Mouse (Mus musculus): Measurements from ENCODE around the gene Slc16a3. TPM values are rescaled to one million over a fixed set of nuclear protein-coding genes. Genes with fewer than 3 reads are reported as not detected.

Slc16a3 gene
- polyA plus RNA-seq, 1 experiment from 2014 or later: 11.7 TPM

- H3K4me1 ChIP-seq (replicated peaks): peaks cover 37% of the 10 kb centered on the region
- ATAC-seq (ENCODE audit: low FRiP score): no peak
- no peak overlapping the region for H3K4me2 ChIP-seq
- peaks cover 62% of the 10 kb centered on the region for H3K36me3 ChIP-seq
- 87% methylated on average over 4 of the region's 4 CpGs for WGBS
- no peaks in the 10 kb centered on the region for H3K9me3 ChIP-seq
- H3K4me3 ChIP-seq: no peak overlapping the region
- no peak overlapping the region for H3K9ac ChIP-seq
- H3K27ac ChIP-seq: no peak overlapping the region
- H3K27me3 ChIP-seq: no peaks in the 10 kb centered on the region
Observed at GRCm38 (mm10) chr11:120984448-120985330, 36.4 kb downstream of the Slc16a3 start.

GRCm38 (mm10) chr11:120987608-120988007 lies 39.3 kb downstream of the Slc16a3 start:
- Histone ChIP-seq H3K4me1 (replicated peaks) (peaks cover 52% of the 10 kb centered on the region), H3K36me3 (peaks cover 34% of the 10 kb centered on the region), H3K4me3 (no peak overlapping the region), H3K9ac (no peak overlapping the region), H3K9me3 (no peaks in the 10 kb centered on the region), H3K27me3 (no peaks in the 10 kb centered on the region), H3K4me2 (no peak overlapping the region), H3K27ac (no peak overlapping the region)
- WGBS: 89% methylated on average over 3 of the region's 3 CpGs
- ATAC-seq (ENCODE audit: low FRiP score): no peak

GRCm38 (mm10) chr11:120988410-120988809 lies 40.1 kb downstream of the Slc16a3 start:
- 84% methylated on average over 4 of the region's 4 CpGs for WGBS
- H3K4me2 ChIP-seq: peak overlapping the region; percentile 81
- H3K27me3 ChIP-seq: no peaks in the 10 kb centered on the region
- peak overlapping the region; percentile 100 for H3K9ac ChIP-seq
- no peak for ATAC-seq (ENCODE audit: low FRiP score)
- H3K9me3 ChIP-seq: no peaks in the 10 kb centered on the region
- H3K36me3 ChIP-seq: peaks cover 27% of the 10 kb centered on the region
- H3K27ac ChIP-seq: no peak overlapping the region
- peaks cover 60% of the 10 kb centered on the region for H3K4me1 ChIP-seq (replicated peaks)
- H3K4me3 ChIP-seq: peak overlapping the region; percentile 99

- no peaks in the 10 kb centered on the region for H3K27me3 ChIP-seq
- H3K4me3 ChIP-seq: peak overlapping the region; percentile 99
- peaks cover 18% of the 10 kb centered on the region for H3K36me3 ChIP-seq
- no peak for ATAC-seq (ENCODE audit: low FRiP score)
- peaks cover 64% of the 10 kb centered on the region for H3K4me1 ChIP-seq (replicated peaks)
- H3K27ac ChIP-seq: no peak overlapping the region
- H3K4me2 ChIP-seq: peak overlapping the region; percentile 81
- peak overlapping the region; percentile 100 for H3K9ac ChIP-seq
- WGBS: 39% methylated on average over 1 of the region's 1 CpGs
- H3K9me3 ChIP-seq: no peaks in the 10 kb centered on the region
Observed at GRCm38 (mm10) chr11:120989523-120989922, 41.2 kb downstream of the Slc16a3 start.

GRCm38 (mm10) chr11:120990126-120990781 lies 42.0 kb downstream of the Slc16a3 start:
- WGBS: under 1% methylated on average over 25 of the region's 35 CpGs

GRCm38 (mm10) chr11:120990951-120991526 lies 42.8 kb downstream of the Slc16a3 start, which contains the start of gene Csnk1d:
Csnk1d (minus strand) TSS chr11:120991330.
- Histone ChIP-seq H3K4me3 (peak within 1 kb of the TSS; percentile 99), H3K27ac (peak within 1 kb of the TSS; percentile 97), H3K4me2 (peak within 1 kb of the TSS; percentile 81), H3K9me3 (no peaks in the 10 kb centered on the region), H3K9ac (peak within 1 kb of the TSS; percentile 100), H3K36me3 (peaks cover 5% of the 10 kb centered on the region), H3K4me1 (replicated peaks) (peaks cover 59% of the 10 kb centered on the region), H3K27me3 (no peaks in the 10 kb centered on the region)
- under 1% methylated on average over 59 of the region's 59 CpGs for WGBS
- peak; percentile 82 for ATAC-seq (ENCODE audit: low FRiP score)

More at GRCm38 (mm10) chr11:120990126-120990781, 42.0 kb downstream of the Slc16a3 start:
- Histone ChIP-seq H3K4me3 (peak overlapping the region; percentile 99), H3K9me3 (no peaks in the 10 kb centered on the region), H3K9ac (peak overlapping the region; percentile 100), H3K27ac (peak overlapping the region; percentile 97), H3K4me2 (peak overlapping the region; percentile 81), H3K36me3 (peaks cover 12% of the 10 kb centered on the region), H3K27me3 (no peaks in the 10 kb centered on the region), H3K4me1 (replicated peaks) (peaks cover 59% of the 10 kb centered on the region)
- ATAC-seq (ENCODE audit: low FRiP score): peak; percentile 50; the same call in 1 of the 2 replicates

GRCm38 (mm10) chr11:120991791-120992190 lies 43.5 kb downstream of the Slc16a3 start:
- H3K9me3 ChIP-seq: no peaks in the 10 kb centered on the region
- peak overlapping the region; percentile 100 for H3K9ac ChIP-seq
- H3K27me3 ChIP-seq: no peaks in the 10 kb centered on the region
- peak overlapping the region; percentile 64 for H3K4me2 ChIP-seq
- H3K4me1 ChIP-seq (replicated peaks): peaks cover 56% of the 10 kb centered on the region
- 82% methylated on average over 3 of the region's 3 CpGs for WGBS
- no peak; the same call in 1 of the 2 replicates for ATAC-seq (ENCODE audit: low FRiP score)
- peak overlapping the region; percentile 99 for H3K4me3 ChIP-seq
- no peaks in the 10 kb centered on the region for H3K36me3 ChIP-seq
- peak overlapping the region; percentile 97 for H3K27ac ChIP-seq

- H3K4me3 ChIP-seq: no peak overlapping the region
- H3K9me3 ChIP-seq: no peaks in the 10 kb centered on the region
- H3K27ac ChIP-seq: no peak overlapping the region
- no peaks in the 10 kb centered on the region for H3K27me3 ChIP-seq
- no peak overlapping the region for H3K9ac ChIP-seq
- H3K4me2 ChIP-seq: no peak overlapping the region
- 0 out of 2 replicates have a peak, but pooled peaks cover 4% of the 10 kb centered on the region for H3K36me3 ChIP-seq
- ATAC-seq (ENCODE audit: low FRiP score): no peak
- WGBS: 96% methylated on average over 3 of the region's 3 CpGs
- H3K4me1 ChIP-seq (replicated peaks): peaks cover 44% of the 10 kb centered on the region
Observed at GRCm38 (mm10) chr11:120993080-120993479, 44.8 kb downstream of the Slc16a3 start.

GRCm38 (mm10) chr11:120993586-120993985 lies 45.3 kb downstream of the Slc16a3 start:
- Histone ChIP-seq H3K27ac (no peak overlapping the region), H3K9me3 (no peaks in the 10 kb centered on the region), H3K27me3 (no peaks in the 10 kb centered on the region), H3K4me3 (no peak overlapping the region), H3K9ac (no peak overlapping the region), H3K4me1 (replicated peaks) (peaks cover 38% of the 10 kb centered on the region), H3K4me2 (no peak overlapping the region), H3K36me3 (0 out of 2 replicates have a peak, but pooled peaks cover 4% of the 10 kb centered on the region)
- no peak for ATAC-seq (ENCODE audit: low FRiP score)
- WGBS: 70% methylated on average over 5 of the region's 5 CpGs

- Histone ChIP-seq H3K4me1 (replicated peaks) (peaks cover 27% of the 10 kb centered on the region), H3K9ac (no peak overlapping the region), H3K9me3 (no peaks in the 10 kb centered on the region), H3K36me3 (0 out of 2 replicates have a peak, but pooled peaks cover 4% of the 10 kb centered on the region), H3K27me3 (no peaks in the 10 kb centered on the region), H3K4me3 (no peak overlapping the region), H3K27ac (no peak overlapping the region), H3K4me2 (no peak overlapping the region)
- 87% methylated on average over 6 of the region's 6 CpGs for WGBS
- ATAC-seq (ENCODE audit: low FRiP score): no peak
Observed at GRCm38 (mm10) chr11:120994741-120995140, 46.5 kb downstream of the Slc16a3 start.

GRCm38 (mm10) chr11:121001966-121002365 lies 53.7 kb downstream of the Slc16a3 start:
- Histone ChIP-seq H3K9ac (no peak overlapping the region), H3K4me1 (replicated peaks) (no peaks in the 10 kb centered on the region), H3K27ac (no peak overlapping the region), H3K36me3 (0 out of 2 replicates have a peak, but pooled peaks cover 4% of the 10 kb centered on the region), H3K4me2 (no peak overlapping the region), H3K4me3 (no peak overlapping the region), H3K9me3 (no peaks in the 10 kb centered on the region), H3K27me3 (no peaks in the 10 kb centered on the region)
- ATAC-seq (ENCODE audit: low FRiP score): no peak
- WGBS: 70% methylated on average over 4 of the region's 4 CpGs

- WGBS: 62% methylated on average over 5 of the region's 5 CpGs
- no peaks in the 10 kb centered on the region for H3K4me1 ChIP-seq (replicated peaks)
- no peaks in the 10 kb centered on the region for H3K36me3 ChIP-seq
- no peaks in the 10 kb centered on the region for H3K9me3 ChIP-seq
- H3K27me3 ChIP-seq: no peaks in the 10 kb centered on the region
- H3K27ac ChIP-seq: no peak overlapping the region
- no peak overlapping the region for H3K4me3 ChIP-seq
- no peak for ATAC-seq (ENCODE audit: low FRiP score)
- H3K4me2 ChIP-seq: no peak overlapping the region
- no peak overlapping the region for H3K9ac ChIP-seq
Observed at GRCm38 (mm10) chr11:121004281-121004680, 56.0 kb downstream of the Slc16a3 start.

Measured in hindbrain, embryonic 13.5 days (tissue).